Mouse (Mus musculus) adrenal gland, postnatal 0 days (tissue): ENCODE measurements around the gene Wdr43. TPM values are rescaled to one million over a fixed set of nuclear protein-coding genes. Genes with fewer than 3 reads are reported as not detected.

Experiments
- polyA plus RNA-seq: library from polyadenylated mRNA; unstranded; fragments of >200 nt; fragmentation: Nextera tagmentation; extraction: Ambion mirVana; gene quantifications from 2 replicates; pipeline ENCODE4 v1.2.1, GENCODE M21; 2015

Gene Wdr43
- 25.3 and 36.6 TPM in 2 replicates for polyA plus RNA-seq

GRCm38 (mm10) chr17:71615638-71616318 lies at the start of gene Wdr43:
Gene Wdr43, plus strand, starts transcription at chr17:71615895.

GRCm38 (mm10) chr17:71673092-71673491 lies 57.4 kb downstream of the Wdr43 start, which contains the start of gene Togaram2:
Gene Togaram2, plus strand, starts transcription at chr17:71673261.

Other genes starting within 250 kb of the Wdr43 start
- gene Gm4707, start 156.0 kb upstream of the Wdr43 start, polyA plus RNA-seq = 0.66 and 1.4 TPM in 2 replicates
- 17.0 and 31.9 TPM in 2 replicates for gene Smchd1, start 140.6 kb upstream of the Wdr43 start, polyA plus RNA-seq
- 12.5 and 14.8 TPM in 2 replicates for gene Ndc80, start 89.0 kb upstream of the Wdr43 start, polyA plus RNA-seq
- 0.74 and 1.3 TPM in 2 replicates for gene Spdya, start 63.8 kb upstream of the Wdr43 start, polyA plus RNA-seq
- gene Togaram2, start 57.4 kb downstream of the Wdr43 start, polyA plus RNA-seq = 0.04 and 0.25 TPM in 2 replicates
- gene Pcare, start 137.0 kb downstream of the Wdr43 start, polyA plus RNA-seq = not detected in 2 replicates
- 10.6 and 12.3 TPM in 2 replicates for gene Clip4, start 152.6 kb downstream of the Wdr43 start, polyA plus RNA-seq